Mouse (Mus musculus) layer of hippocampus, adult 2 months (tissue): ENCODE results near the gene Zfp64. TPM values are rescaled to one million over a fixed set of nuclear protein-coding genes. Genes with fewer than 3 reads are reported as not detected.

ENCODE experiments used
- DNase-seq, 2 experiments: peaks; one replicate each; pipeline ENCODE4 v3.0.0; 2022; ENCODE audit warnings: low spot score in 2 of 2
- H3K27ac ChIP-seq: fragments of 200-600 bp; 2 replicates; pipeline ENCODE4 v1.8.1; 2022
- H3K4me3 ChIP-seq: fragments of 200-600 bp; 2 replicates; pipeline ENCODE4 v1.8.1; 2022; ENCODE audit warnings: mild to moderate bottlenecking
- CTCF ChIP-seq: fragments of 200-600 bp; conservative IDR thresholded peaks from 2 replicates; pipeline ENCODE4 v1.8.1; 2022; ENCODE audit warnings: antibody characterized with exemption, mild to moderate bottlenecking, moderate library complexity
- total RNA-seq, 2 experiments: library from RNA; stranded (reverse); gene quantifications; 2 replicates each; pipeline ENCODE4 v1.2.3; 2021

Zfp64 gene
- total RNA-seq, 2 experiments from 2014 or later: 17.0 to 17.6 TPM

DNA sequence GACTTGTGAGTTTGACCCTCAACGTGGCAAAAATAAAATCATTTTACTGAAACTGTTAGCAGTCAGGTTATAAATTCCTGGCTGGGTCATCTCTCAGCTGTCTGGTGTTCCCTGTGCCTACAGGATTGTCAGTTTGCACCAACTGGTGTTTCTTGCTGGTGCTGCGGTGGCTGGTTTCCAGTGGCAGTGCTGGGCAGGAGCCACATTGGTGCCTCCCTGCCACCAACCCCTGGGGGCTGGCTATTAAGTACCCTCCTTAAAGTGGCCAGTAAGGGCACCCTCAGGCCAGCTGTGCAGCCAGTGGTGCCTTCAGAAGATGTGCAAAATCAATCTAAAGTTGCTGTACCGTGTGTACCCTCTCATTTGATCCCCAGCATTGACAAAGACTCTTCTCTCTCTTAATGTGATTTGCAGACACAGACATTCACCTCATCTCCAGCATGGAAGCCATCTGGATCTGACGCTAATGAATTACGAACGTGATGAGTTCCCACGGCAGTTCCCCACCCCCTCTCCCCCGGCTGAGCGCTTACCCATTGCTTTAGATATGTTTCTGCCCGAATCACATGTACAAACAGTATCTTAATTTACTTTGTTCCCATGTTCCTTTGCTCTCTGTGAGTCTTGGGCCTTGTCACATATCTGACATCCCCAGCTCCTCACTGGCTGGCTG, 16.0 kb downstream of the Zfp64 start:
- TF ChIP-seq CTCF: no peak

DNA sequence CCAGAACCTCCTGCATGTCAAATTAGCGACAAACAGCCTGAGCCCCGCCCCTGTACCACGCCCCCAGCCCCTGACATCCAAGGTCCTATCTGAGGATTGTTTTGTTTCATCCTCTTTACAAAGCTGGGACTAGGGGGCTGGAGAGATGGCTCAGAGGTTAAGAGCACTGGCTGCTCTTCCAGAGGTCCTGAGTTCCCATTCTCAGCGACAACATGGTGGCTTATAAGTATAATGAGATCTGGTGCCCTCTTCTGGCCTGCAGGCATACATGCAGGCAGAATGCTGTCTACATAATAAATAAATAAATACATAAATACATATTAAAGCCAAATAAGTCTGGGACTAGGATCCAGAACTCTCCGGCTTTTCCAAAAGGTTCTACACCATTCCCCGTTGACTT, 18.5 kb downstream of the Zfp64 start:
- no peak overlapping the region for H3K27ac ChIP-seq
- TF ChIP-seq CTCF: peak; percentile 69
- no peak for DNase-seq
- H3K4me3 ChIP-seq: no peak overlapping the region

More for the DNA sequence above, 16.0 kb downstream of the Zfp64 start:
- no peak for DNase-seq
- Histone ChIP-seq H3K27ac (peak overlapping the region; percentile 28; the same call in 1 of the 2 replicates), H3K4me3 (no peak overlapping the region)

DNA sequence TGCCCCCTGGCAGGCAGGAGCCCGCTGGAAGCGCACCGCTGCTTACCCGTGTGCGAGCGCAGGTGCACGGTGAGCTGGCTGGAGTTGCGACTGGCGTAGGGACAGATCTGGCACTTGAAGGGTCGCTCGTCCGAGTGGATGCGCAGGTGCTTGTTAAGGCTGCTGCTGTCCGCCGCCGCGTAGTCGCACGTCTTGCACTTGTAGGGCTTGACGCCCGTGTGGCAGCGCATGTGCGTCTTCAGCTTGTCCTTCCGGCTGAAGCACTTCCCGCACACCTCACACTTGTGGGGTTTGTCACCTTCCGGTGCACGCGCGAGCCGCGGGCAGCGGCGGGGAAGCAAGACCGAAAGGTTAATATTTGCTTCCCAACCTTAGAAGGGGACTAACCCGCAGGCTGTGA, 20.2 kb downstream of the Zfp64 start:
- no peak for TF ChIP-seq CTCF
- H3K4me3 ChIP-seq: no peak overlapping the region
- DNase-seq: no peak
- H3K27ac ChIP-seq: no peak overlapping the region

DNA sequence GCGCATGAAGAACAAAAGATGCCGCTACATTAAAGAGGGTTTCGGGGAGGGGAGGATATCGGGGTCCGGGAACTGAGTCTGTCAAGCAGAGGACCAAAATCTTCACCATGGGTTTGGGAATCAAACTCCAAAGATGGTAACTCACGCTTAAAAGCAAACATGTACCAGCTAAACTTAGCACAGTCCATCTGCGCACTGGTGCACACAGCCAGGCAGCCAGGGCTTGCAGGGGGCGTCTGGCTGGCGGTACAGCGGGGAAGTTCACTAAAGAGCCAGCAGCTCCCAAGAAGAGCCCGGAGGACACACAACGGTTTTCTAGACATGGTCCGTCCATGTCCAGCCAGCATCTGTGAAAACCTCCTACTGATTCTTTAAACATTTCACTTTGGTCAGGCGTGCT, 23.7 kb downstream of the Zfp64 start:
- peak overlapping the region; percentile 70 for H3K27ac ChIP-seq
- DNase-seq: peak in 1 of 2 experiments; percentile 47
- H3K4me3 ChIP-seq: no peak overlapping the region
- TF ChIP-seq CTCF: no peak

DNA sequence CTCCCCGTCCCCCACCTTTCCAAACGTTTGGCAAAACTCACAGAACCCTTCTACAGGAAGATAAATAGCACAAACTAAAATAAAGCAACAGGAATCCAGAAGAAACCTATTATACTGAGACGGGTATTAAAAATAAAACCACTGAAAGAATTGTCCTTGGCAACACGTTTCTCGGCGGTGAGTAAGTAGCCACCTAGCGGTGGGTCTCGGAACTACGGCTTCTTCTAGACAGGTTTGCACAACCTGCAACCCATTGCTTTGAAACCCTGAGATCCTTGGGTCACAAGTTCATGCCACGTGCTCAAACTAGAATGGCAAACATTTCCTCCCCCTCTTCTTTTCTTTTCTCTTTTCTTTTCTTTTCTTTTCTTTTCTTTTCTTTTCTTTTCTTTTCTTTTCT, 25.7 kb downstream of the Zfp64 start:
- TF ChIP-seq CTCF: peak; percentile 90
- Histone ChIP-seq H3K27ac (no peak overlapping the region), H3K4me3 (no peak overlapping the region)
- DNase-seq: peak; percentile 32 to 75

DNA sequence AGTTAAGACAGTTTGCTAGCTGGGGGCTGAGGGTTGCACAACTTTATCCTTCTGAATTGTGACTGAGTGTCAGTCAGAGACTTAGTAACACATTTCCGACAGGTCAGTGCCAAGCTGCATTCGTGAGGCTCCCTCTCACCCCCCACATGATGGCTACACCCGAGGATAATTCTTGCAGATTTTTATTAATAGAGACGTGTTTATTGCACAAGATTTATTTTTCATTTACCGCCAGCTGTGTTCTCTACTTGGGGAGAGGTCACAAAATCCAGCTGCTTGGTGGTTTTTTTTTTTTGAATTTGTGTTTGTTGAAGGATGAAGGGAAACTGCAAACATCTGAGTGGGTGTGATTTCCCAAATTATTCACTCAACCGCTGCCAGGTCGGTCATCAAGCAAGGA, 28.0 kb downstream of the Zfp64 start:
- H3K4me3 ChIP-seq: no peak overlapping the region

DNA sequence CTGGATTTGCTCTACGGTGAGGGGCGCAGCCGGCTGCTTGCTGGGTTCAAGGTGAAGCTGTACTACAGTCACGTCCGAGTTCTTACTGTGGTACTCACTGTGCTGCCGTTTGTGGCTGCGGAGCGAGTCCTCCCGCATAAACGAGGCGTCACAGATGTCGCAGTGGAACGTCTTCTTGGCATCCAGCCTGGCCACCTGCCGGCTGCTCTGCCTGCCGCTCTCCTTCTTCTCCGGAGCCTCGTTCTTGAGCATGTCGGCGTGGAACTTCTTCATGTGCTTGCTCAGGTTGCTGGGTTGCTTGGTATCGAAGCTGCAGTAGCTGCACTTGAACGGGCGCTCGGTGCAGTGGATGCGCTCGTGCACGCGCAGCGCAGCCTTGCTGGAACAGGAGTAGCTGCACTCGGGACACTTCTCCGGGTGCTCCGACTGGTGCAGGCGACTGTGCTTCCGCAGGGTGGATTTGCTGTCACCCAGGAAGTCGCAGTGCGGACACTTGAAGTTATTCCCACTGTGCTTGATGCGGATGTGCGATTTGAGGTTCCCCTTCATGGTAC, 29.1 kb downstream of the Zfp64 start:
- 0 out of 2 replicates have a peak, but pooled peaks have one; percentile 13 for TF ChIP-seq CTCF
- no peak overlapping the region for H3K4me3 ChIP-seq
- DNase-seq: peak; percentile 74 to 76
- no peak overlapping the region for H3K27ac ChIP-seq

More for the DNA sequence above, 28.0 kb downstream of the Zfp64 start:
- H3K27ac ChIP-seq: no peak overlapping the region
- no peak for TF ChIP-seq CTCF
- no peak for DNase-seq

DNA sequence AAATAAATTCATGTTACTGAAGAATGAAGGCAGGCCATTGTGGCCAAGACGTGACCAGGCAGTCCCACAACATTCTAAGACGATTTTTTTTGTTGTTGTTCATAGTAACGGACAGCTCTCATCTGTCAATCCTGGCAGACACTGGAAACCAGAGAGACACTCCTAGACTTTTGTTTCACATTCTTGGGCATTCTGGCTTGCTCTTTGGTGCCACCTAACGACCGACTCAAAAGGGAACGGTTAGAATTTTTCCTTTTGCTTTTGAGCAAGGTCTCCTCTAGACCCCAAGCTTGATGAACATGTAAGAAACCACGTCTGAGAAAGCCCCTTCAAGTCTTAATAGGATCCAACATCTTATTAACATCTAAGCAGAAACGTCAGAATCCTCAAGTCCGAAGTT, 31.7 kb downstream of the Zfp64 start:
- no peak overlapping the region for H3K27ac ChIP-seq
- peak in 1 of 2 experiments; percentile 76 for DNase-seq
- H3K4me3 ChIP-seq: no peak overlapping the region
- peak; percentile 89 for TF ChIP-seq CTCF

DNA sequence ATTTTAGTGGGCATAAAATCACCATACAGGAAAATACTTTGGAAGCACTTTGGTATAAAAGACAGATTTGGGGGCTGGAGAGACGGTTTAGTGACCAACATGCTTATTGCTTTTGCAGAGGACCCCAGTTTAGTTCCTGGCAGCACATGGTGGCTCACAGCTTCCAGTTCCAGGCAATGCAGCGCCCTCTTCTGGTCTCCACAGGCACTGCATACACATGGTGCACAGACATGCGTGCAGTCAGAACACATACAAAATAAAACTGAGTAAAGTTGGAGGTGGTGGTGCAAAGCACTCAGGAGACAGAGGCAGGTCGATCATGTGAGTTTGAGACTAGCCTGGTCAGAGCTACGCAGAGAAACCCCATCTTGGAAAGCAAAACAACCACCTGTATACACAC, 32.9 kb downstream of the Zfp64 start:
- no peak overlapping the region for H3K27ac ChIP-seq
- no peak overlapping the region for H3K4me3 ChIP-seq
- DNase-seq: no peak
- peak; percentile 61 for TF ChIP-seq CTCF

DNA sequence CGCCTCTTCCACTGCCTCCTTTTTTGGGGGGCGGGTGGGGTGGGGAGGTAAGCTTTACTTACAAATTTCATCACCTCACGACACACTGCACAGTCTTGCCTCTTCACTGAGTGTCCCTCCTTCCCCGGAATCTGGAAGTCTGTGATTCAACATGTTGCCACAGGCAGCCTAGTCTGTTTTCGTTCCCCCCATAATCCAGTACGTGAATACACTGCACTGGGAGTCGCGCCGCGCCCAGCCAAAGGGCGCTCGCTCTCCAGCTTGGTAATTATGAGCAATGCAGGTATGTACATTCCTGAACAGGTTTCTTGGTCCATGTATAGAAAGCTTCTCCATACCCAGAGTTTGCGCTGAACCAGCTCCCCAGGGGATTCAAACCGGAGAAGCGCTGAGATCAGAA, 35.4 kb downstream of the Zfp64 start:
- no peak for TF ChIP-seq CTCF
- Histone ChIP-seq H3K27ac (no peak overlapping the region), H3K4me3 (no peak overlapping the region)
- no peak for DNase-seq

DNA sequence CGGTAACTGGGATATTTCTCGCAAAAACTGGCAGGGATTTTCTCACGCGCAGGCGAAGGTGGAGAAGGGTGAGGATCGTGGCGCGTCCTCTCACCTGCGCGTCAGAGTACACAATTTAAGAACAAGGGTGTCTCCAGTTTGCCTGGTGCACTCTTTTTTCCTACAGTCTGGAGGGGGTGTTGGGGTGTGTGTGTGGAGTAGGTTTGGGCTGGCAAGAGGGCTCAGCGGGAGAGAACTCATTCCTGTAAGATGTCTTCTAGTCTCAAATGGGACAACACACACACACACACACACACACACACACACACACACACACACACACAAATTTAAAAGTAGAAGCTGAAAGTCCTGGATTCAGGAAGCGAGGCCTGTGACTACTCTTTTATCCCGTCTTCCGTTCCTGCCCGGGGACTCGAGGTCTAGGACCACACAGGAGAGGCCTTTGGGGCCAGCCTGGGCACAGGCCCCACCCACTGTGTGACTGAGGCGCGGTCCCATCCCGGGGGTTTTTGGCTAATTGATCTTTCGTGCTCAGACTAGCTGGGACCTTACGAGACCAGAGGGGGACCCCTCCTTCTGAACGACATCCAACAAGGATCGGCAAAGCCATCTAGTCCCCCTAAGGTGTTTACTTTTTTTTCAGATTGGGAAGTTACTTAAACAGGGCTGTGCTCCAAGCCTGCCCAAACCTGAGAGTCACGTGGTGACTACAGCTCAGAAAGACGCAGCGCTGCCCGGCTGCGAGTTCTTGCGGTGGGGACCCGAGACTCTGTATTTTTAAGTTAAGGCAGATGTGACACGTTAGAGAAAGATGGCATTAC, 42.3 kb downstream of the Zfp64 start:
- DNase-seq: no peak
- TF ChIP-seq CTCF: no peak
- Histone ChIP-seq H3K4me3 (peak overlapping the region; percentile 61), H3K27ac (no peak overlapping the region)

DNA sequence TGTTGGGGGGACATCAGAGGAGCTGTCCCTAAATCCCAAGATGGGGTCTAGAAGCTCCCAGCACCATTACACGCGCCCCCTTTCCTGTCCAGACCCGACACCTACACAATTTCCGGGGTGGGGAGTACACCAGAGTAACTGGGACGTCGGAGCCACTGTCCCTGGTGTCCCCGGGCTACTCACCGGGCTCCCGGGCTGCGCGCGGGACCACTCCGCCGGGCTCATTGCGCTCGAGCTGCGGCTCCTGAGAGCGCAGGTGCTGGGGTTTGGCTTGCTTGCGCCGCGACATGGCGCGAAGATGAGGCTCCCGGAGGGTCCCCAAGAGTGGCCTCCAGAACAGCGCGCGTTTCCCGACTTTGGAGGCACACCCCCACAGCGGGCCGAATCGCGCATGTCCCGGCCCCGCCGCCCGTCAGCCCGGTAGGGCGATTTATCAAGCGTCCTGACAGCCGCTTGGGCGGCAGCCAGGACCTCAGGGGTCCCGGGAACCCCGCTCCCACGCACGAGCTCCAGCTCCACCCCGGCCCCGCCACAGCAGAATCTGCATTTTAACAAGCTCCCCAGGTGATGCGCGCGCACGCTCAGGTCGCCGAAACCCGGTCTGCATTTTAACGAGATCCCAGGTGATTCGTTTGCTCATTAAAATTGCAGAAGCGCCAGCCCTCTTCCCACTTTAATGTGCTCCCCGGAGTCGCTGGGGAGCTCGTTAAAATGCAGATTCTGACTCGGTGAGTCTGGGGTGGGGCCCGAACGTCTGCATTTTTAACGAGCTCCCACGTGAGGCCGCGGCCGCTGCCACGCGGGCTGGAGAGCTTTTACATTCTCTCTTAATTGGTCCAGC, 43.1 kb downstream of the Zfp64 start:
- no peak for TF ChIP-seq CTCF
- DNase-seq: no peak
- H3K4me3 ChIP-seq: peak overlapping the region; percentile 61
- no peak overlapping the region for H3K27ac ChIP-seq

DNA sequence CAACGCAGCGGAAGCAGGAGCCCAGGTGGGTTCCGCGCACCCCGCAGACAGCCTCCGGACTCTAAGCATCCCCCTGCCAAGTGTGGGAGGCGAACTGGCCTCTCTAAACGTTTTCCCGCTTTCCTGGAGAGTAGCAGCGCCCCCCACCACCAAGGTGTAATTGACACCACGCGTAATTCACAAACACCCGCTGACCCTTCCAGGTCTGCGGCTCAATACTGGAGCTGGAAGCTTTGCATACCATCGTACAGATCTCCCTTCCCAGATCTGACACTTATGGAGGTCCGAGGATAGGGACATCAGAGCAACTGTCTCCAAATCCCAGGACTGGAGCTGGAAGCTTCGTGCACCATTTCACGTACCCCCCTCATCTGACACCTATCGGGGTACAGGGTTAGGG, 43.9 kb downstream of the Zfp64 start:
- no peak for DNase-seq
- Histone ChIP-seq H3K4me3 (no peak overlapping the region; the same call in 1 of the 2 replicates), H3K27ac (no peak overlapping the region)
- no peak for TF ChIP-seq CTCF
